Mouse (Mus musculus): ENCODE data around the gene Stxbp1.
A peak's percentile ranks its signal among the peaks of the same experiment; 100 is the strongest.

Stxbp1 gene

GRCm38 (mm10) chr2:32846805-32847467 is at the start of gene Stxbp1:
TSS of gene Stxbp1 (minus strand) at chr2:32847245.
- peak; percentile 95 for DNase-seq

GRCm38 (mm10) chr2:32896507-32897147 is 49.6 kb upstream of the Stxbp1 start:
- no peak for DNase-seq

GRCm38 (mm10) chr2:32895606-32896106 is 48.6 kb upstream of the Stxbp1 start:
- DNase-seq, result no peak

GRCm38 (mm10) chr2:32894097-32894496 is 47.1 kb upstream of the Stxbp1 start:
- DNase-seq, result no peak

- no peak for DNase-seq
These were observed 45.4 kb upstream of the Stxbp1 start for GRCm38 (mm10) chr2:32892490-32892889.

- DNase-seq, result no peak
These were observed 44.2 kb upstream of the Stxbp1 start for GRCm38 (mm10) chr2:32891278-32891677.

GRCm38 (mm10) chr2:32890280-32890679 is 43.2 kb upstream of the Stxbp1 start:
- no peak for DNase-seq

GRCm38 (mm10) chr2:32888551-32888950 is 41.5 kb upstream of the Stxbp1 start:
- DNase-seq, result no peak

GRCm38 (mm10) chr2:32888029-32888428 is 41.0 kb upstream of the Stxbp1 start:
- DNase-seq, result no peak

- no peak for DNase-seq
These were observed 37.7 kb upstream of the Stxbp1 start for GRCm38 (mm10) chr2:32884745-32885144.

GRCm38 (mm10) chr2:32882283-32883043 is 35.4 kb upstream of the Stxbp1 start:
- DNase-seq, result no peak

GRCm38 (mm10) chr2:32881723-32882122 is 34.7 kb upstream of the Stxbp1 start:
- DNase-seq, result peak; percentile 74

GRCm38 (mm10) chr2:32881054-32881453 is 34.0 kb upstream of the Stxbp1 start:
- no peak for DNase-seq

GRCm38 (mm10) chr2:32879593-32879992 is 32.5 kb upstream of the Stxbp1 start:
- DNase-seq, result no peak

- DNase-seq, result no peak
These were observed 31.4 kb upstream of the Stxbp1 start for GRCm38 (mm10) chr2:32878396-32878795.

GRCm38 (mm10) chr2:32877761-32878393 is 30.8 kb upstream of the Stxbp1 start:
- no peak for DNase-seq

- DNase-seq, result no peak
These were observed 30.3 kb upstream of the Stxbp1 start for GRCm38 (mm10) chr2:32877303-32877702.

- no peak for DNase-seq
These were observed 29.7 kb upstream of the Stxbp1 start for GRCm38 (mm10) chr2:32876490-32877302.

- DNase-seq, result peak; percentile 66
These were observed 28.8 kb upstream of the Stxbp1 start, which contains the start of gene Fam129b for GRCm38 (mm10) chr2:32875675-32876489. TSS of gene Fam129b (plus strand) at chr2:32876114.

- DNase-seq, result no peak
These were observed 28.1 kb upstream of the Stxbp1 start for GRCm38 (mm10) chr2:32874951-32875674.

GRCm38 (mm10) chr2:32874070-32874469 is 27.0 kb upstream of the Stxbp1 start:
- DNase-seq, result no peak
